Mouse (Mus musculus): ENCODE data around the gene Shroom3.

GRCm38 (mm10) chr5:92901870-92902269, 218.6 kb downstream of the Shroom3 start:
- TF ChIP-seq POLR2A (IDR thresholded peaks at IDR 0.05; ENCODE audit: borderline replicate concordance, insufficient read depth, low read length) (no peak), CTCF (IDR thresholded peaks at IDR 0.05; ENCODE audit: borderline replicate concordance, insufficient read depth, low read depth, low read length) (no peak)

Measured in cerebellum, adult 2 months (tissue).